Mouse (Mus musculus) layer of hippocampus, postnatal 14 days (tissue): ENCODE measurements at regions not wholly inside any gene's neighbourhood (a gene's known extent, or its start where the extent isn't known, plus 50 kb on each side); places are given as distances from the start of the nearest gene placed in this dataset.
A peak's percentile ranks its signal among the peaks of the same experiment; 100 is the strongest.

Experiments
- DNase-seq, 2 experiments: peaks; one replicate each; pipeline ENCODE4 v3.0.0; 2021 to 2022; ENCODE audit warnings: low spot score in 2 of 2, mixed read lengths in 1 of 2

GRCm38 (mm10) chr17:75895436-75895835 is 343.7 kb upstream of the Fam98a start:
- no peak for DNase-seq

GRCm38 (mm10) chr17:75894934-75895333 is 343.2 kb upstream of the Fam98a start:
- no peak for DNase-seq

- no peak for DNase-seq
Observed at GRCm38 (mm10) chr17:75893559-75893958, 341.8 kb upstream of the Fam98a start.

GRCm38 (mm10) chr17:75892156-75892555 is 340.4 kb upstream of the Fam98a start:
- no peak for DNase-seq

- no peak for DNase-seq
Observed at GRCm38 (mm10) chr17:75891564-75891963, 339.8 kb upstream of the Fam98a start.

GRCm38 (mm10) chr17:75877848-75878247 is 326.1 kb upstream of the Fam98a start:
- DNase-seq: no peak

GRCm38 (mm10) chr17:75876895-75877294 is 325.1 kb upstream of the Fam98a start:
- DNase-seq: no peak

GRCm38 (mm10) chr17:75874535-75874934 is 322.8 kb upstream of the Fam98a start:
- no peak for DNase-seq

- peak; percentile 71 to 92 for DNase-seq
Observed at GRCm38 (mm10) chr17:75870492-75870891, 318.7 kb upstream of the Fam98a start.

GRCm38 (mm10) chr17:75857015-75857414 is 305.3 kb upstream of the Fam98a start:
- DNase-seq: no peak

- DNase-seq: no peak
Observed at GRCm38 (mm10) chr17:75815997-75816626, 264.4 kb upstream of the Fam98a start.

- DNase-seq: no peak
Observed at GRCm38 (mm10) chr17:75812163-75812562, 260.4 kb upstream of the Fam98a start.

- no peak for DNase-seq
Observed at GRCm38 (mm10) chr17:75808524-75809326, 257.0 kb upstream of the Fam98a start.

- DNase-seq: no peak
Observed at GRCm38 (mm10) chr17:75808025-75808424, 256.3 kb upstream of the Fam98a start.

- peak in 1 of 2 experiments; percentile 12 for DNase-seq
Observed at GRCm38 (mm10) chr17:75804358-75804757, 252.6 kb upstream of the Fam98a start.

- DNase-seq: no peak
Observed at GRCm38 (mm10) chr17:75796380-75796779, 244.6 kb upstream of the Fam98a start.

GRCm38 (mm10) chr17:75795772-75796171 is 244.0 kb upstream of the Fam98a start:
- no peak for DNase-seq

GRCm38 (mm10) chr17:75779770-75780169 is 228.0 kb upstream of the Fam98a start:
- DNase-seq: no peak

GRCm38 (mm10) chr17:75776611-75777010 is 224.9 kb upstream of the Fam98a start:
- DNase-seq: peak in 1 of 2 experiments; percentile 10

- DNase-seq: no peak
Observed at GRCm38 (mm10) chr17:75775518-75775917, 223.8 kb upstream of the Fam98a start.

GRCm38 (mm10) chr17:75772861-75773260 is 221.1 kb upstream of the Fam98a start:
- DNase-seq: no peak

GRCm38 (mm10) chr17:75768654-75769053 is 216.9 kb upstream of the Fam98a start:
- DNase-seq: no peak

GRCm38 (mm10) chr17:75763391-75763790 is 211.6 kb upstream of the Fam98a start:
- peak in 1 of 2 experiments; percentile 40 for DNase-seq
